Mouse (Mus musculus) yolk sac, embryonic 10.5 days (tissue): ENCODE results near the gene Tbpl2.

Experiments
- DNase-seq: peaks from one replicate; pipeline ENCODE4 v3.0.0-alpha.2; 2017; ENCODE audit warnings: low spot score

Tbpl2 gene

GRCm38 (mm10) chr2:24096495-24096894 is at the start of gene Tbpl2:
TSS of gene Tbpl2 (minus strand) at chr2:24096595.
- no peak for DNase-seq

DNA sequence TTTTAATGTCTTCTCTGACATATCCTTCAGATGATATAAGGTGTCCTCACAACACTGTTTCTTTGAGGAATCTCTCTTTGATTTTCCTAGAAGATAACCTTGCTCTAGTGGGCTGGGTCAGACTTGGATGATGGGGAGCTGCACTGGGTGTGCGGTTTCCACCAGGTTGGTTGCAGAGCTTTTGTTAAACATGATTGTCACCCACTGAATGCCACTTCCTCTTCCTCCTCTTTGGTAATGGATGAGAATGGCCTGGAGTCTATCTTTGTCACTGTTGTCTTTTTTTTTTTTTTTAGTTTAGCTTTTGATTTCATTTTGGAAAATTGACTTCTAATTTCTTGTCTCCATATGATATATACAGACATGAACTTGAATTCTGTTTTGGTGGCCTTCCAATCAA is 38.0 kb upstream of the Tbpl2 start:
- DNase-seq: no peak

GRCm38 (mm10) chr2:24109085-24109484 is 12.7 kb upstream of the Tbpl2 start:
- no peak for DNase-seq

GRCm38 (mm10) chr2:24103619-24104289 is 7.4 kb upstream of the Tbpl2 start:
- no peak for DNase-seq

DNA sequence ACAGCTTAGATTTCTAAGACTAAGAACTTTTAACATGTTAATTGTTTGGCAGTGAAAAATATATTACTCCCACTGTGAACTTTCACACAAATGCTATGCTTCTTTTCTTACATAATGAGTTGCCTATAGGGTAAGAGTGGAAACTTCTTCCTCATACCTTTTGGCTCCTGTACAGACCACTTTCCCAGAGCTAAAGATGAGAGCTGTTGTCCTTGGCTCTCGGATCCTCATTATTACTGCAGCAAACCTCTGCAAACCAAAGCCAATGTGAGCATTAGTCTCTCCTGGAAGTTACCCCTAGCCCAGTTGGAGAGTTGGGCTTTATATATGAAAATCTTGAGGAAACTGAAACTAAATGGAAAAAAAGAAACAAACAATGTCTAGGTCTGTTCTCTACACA is 5.5 kb downstream of the Tbpl2 start:
- DNase-seq: no peak

GRCm38 (mm10) chr2:24050459-24050858 is 45.9 kb downstream of the Tbpl2 start:
- no peak for DNase-seq

DNA sequence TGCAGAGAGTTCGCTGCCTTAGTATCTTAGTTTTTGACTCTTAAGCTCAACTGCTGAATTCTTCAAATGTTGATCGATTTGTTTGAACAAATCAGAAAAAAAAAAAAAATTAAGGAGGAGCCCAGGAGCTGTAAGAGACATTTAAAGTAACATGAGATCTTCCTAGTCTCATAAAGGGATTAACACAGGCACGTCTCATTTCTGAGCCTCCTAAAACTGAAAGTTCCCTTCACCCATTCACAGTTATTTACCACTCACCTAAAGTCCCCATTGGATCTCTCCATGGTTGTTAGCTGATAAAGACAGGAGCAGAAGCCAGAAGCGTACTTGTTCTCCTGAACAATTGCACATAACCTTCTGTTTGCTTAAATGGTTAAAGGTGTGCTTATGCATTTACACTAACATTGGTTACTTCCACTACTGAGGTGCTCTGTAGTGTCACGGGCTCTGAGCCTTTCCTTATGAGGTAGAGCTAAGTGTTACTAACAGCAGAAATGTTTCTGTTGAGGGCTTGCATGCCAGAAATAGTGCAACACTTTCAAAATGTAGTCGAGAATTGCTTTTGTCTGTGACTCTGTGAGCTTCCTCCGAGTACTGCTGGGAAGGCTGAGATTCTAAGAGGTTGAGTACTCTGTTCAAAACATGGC is 46.9 kb downstream of the Tbpl2 start, which contains the start of gene Hnmt:
Gene Hnmt (minus strand): TSS at position 51 of the 647 bp plus-strand sequence.
- DNase-seq: no peak

DNA sequence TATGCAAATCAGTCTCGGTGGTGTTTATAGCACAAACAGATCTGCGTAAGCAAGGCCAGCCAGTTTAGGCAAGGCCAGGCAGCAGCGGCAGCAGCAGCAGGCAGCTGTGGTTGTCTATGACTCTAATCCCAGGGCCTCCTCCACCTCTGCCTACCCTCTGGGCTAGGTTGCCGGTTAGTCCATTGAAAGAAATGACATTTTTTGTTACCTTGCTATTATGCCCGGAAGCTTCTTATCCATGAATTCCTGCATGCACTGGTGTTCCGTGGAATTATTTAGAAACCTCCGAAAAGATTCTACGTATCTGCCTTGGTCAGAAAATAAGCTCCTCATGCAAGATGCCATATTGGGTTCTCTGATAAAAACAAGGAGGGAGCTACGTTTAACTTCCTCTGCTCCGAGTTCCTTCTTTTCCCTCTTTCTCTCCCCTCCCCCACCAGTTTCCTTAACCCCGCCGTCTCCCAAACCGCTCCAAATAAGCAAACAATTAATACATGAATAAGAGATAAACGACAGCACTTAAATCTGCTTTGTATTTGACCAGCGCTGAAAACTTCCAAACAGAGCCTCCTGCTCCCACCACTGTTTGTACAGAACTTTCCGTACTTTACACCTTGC is 47.8 kb downstream of the Tbpl2 start:
- DNase-seq: peak; percentile 1

DNA sequence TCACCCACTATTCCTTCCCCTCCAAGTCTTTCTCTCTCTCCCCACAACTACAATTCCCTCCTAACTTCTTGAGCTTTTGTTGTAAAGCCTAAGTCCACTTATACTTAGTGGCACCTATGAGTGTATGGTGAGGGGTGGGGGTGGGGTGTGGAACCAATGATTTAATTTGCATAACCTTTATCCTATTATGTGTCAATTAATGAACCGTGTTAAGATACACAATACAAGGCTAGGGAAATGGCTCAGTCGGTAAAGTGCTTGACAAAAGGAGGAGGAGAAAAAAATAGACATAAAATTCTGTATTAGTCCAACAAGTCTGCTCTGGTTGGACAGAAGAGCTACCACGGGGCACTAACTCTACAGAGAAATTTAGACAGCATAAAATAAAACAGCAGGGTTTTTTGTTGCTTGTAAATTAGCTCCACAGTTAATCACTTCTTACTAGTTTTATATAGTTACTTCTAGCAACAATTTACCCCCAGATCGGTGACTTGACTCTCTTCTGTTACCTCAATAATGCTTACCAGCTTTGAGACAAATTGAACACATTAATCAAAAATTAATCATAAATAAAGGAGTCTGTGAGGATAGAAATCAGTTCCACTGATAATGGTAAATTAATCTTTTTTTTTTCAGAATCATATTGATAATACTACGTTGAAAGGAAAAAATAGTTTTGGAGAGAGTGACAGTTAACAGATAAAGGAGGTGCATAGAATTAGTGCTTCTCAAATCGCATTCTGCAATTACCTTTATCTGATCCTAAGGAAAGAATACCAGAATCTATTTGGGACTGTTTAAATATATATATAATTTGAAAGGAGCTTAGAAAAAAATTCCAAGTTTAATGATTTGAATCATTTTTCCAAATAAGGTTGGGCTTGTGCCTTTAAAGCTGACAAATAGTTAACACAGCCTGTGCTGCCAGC is 48.6 kb downstream of the Tbpl2 start:
- DNase-seq: no peak

DNA sequence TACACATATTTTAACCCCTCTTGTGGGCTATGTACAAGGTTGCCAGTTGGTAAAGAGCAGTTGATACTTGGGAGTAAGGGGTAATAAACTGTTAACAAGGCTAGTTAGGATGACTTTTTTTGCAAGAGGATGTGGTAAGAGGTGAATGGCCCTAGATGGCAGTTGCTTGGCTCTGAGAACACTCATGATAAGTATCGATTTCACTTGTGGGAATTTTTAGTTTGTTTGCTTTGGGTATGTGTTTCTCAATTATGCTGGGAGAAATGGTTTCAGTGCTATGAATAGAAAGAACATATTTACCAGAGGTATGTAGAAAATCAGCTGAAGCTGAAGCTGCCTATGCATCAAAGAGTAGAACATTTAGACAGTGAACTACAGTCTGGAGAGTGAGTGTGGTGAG is 53.5 kb downstream of the Tbpl2 start:
- DNase-seq: no peak

DNA sequence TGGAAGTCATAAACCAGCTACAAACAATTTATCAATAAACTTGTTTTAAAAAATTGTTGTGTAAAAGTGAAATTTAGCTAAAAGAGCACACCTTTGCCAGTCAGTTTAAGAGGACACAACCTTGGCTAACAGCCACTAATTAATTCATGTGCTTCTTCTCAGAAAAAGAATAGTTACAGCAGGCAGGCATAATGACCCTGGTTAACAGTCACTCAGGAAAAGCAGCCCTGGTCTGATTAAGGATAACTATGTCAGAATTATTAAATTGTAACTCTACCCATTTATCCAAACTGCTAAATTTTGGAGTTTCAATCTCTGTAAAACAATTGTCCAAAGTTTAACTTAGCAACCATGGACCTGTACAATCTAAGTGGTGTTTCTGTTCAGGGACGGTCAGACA is 55.9 kb downstream of the Tbpl2 start:
- no peak for DNase-seq
